Mouse (Mus musculus) intestine, postnatal 0 days (tissue): ENCODE results near the gene Krtap5-4. TPM values are rescaled to one million over a fixed set of nuclear protein-coding genes. Genes with fewer than 3 reads are reported as not detected.
A peak's percentile ranks its signal among the peaks of the same experiment; 100 is the strongest.

Experiments used
- ATAC-seq: fragments of 200-750 bp; cut with Nextera tagmentation; 2 replicates; pipeline ENCODE4 v1.8.0; 2017; ENCODE audit warnings: mild to moderate bottlenecking, moderate TSS enrichment, moderate library complexity
- H3K27ac ChIP-seq: fragments of 300-500 bp; sonication (generic); 2 replicates; pipeline ENCODE4 v1.5.1; 2014; ENCODE audit warnings: mild to moderate bottlenecking, low read depth, low read length, moderate library complexity
- H3K27me3 ChIP-seq: fragments of 300-500 bp; sonication (generic); replicated peaks from 2 replicates; pipeline ENCODE4 v1.6.1; 2014; ENCODE audit warnings: low read length, mixed read lengths; ENCODE audit not compliant: control insufficient read depth, insufficient read depth
- H3K36me3 ChIP-seq: fragments of 300-500 bp; sonication (generic); 2 replicates; pipeline ENCODE4 v1.6.1; 2014; ENCODE audit warnings: mild to moderate bottlenecking, moderate library complexity; ENCODE audit not compliant: control insufficient read depth, insufficient read depth
- H3K4me1 ChIP-seq: fragments of 300-500 bp; sonication (generic); replicated peaks from 2 replicates; pipeline ENCODE4 v1.6.1; 2014; ENCODE audit warnings: antibody characterized with exemption, low read length, mixed read lengths; ENCODE audit not compliant: control insufficient read depth, insufficient read depth
- H3K4me2 ChIP-seq: fragments of 300-500 bp; sonication (generic); replicated peaks from 2 replicates; pipeline ENCODE4 v1.6.1; 2014; ENCODE audit warnings: low read depth, mild to moderate bottlenecking, moderate library complexity
- H3K4me3 ChIP-seq: fragments of 300-500 bp; sonication (generic); 2 replicates; pipeline ENCODE4 v1.5.1; 2014; ENCODE audit warnings: low read depth, low read length
- H3K9ac ChIP-seq: fragments of 300-500 bp; sonication (generic); 2 replicates; pipeline ENCODE4 v1.6.1; 2014; ENCODE audit warnings: mild to moderate bottlenecking, low read depth, low read length
- H3K9me3 ChIP-seq: fragments of 300-500 bp; sonication (generic); 2 replicates; pipeline ENCODE4 v1.6.1; 2016; ENCODE audit warnings: mixed run types; ENCODE audit not compliant: control insufficient read depth
- CTCF ChIP-seq: sonication (generic); IDR thresholded peaks from 2 replicates; pipeline ENCODE4 v1.5.1; 2016; ENCODE audit warnings: low read depth, mild to moderate bottlenecking, control low read depth, antibody characterized with exemption, moderate library complexity
- WGBS: fragments of 180-500 bp; shearing (Covaris S2); extraction: QIAGEN DNeasy Blood & Tissue Kit; methylation state at CpG from one replicate; pipeline ENCODE4 v1.1.7; 2014; 5-methylcytosine and 5-hydroxymethylcytosine counted together
- polyA plus RNA-seq: library from polyadenylated mRNA; unstranded; fragments of >200 nt; fragmentation: Nextera tagmentation; extraction: Ambion mirVana; gene quantifications from 2 replicates; pipeline ENCODE4 v1.2.1, GENCODE M21; 2015

Krtap5-4 gene
- polyA plus RNA-seq, 1 experiment from 2014 or later, result not detected

DNA sequence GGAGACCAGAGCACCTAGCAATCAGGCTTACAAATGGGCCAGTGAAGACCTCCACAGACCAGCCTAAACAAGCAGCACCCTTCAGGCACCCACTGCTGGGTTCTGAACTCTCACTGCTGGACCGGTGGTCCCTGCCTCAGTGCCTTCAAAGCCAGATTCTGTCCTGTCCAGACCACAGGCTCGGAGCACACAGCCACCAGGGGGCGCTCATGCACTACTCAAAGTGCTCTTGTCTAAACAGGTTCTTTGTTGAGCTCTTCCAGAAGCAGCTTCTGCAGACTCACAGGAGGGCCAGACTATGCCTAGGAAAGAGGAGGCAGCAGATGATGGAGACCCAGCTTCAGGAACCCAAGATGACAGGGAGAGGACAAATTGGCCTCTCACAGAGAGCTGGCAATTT, 30.9 kb downstream of the Krtap5-4 start:
- Histone ChIP-seq H3K9me3 (no peaks in the 10 kb centered on the region), H3K4me2 (no peak overlapping the region), H3K27me3 (no peaks in the 10 kb centered on the region), H3K27ac (no peak overlapping the region), H3K9ac (no peak overlapping the region), H3K4me1 (no peaks in the 10 kb centered on the region), H3K4me3 (no peak overlapping the region), H3K36me3 (no peaks in the 10 kb centered on the region)
- peak; percentile 48; the same call in 1 of the 2 replicates for ATAC-seq
- peak; percentile 98 for TF ChIP-seq CTCF
- 8% methylated on average over 3 of the region's 3 CpGs for WGBS

DNA sequence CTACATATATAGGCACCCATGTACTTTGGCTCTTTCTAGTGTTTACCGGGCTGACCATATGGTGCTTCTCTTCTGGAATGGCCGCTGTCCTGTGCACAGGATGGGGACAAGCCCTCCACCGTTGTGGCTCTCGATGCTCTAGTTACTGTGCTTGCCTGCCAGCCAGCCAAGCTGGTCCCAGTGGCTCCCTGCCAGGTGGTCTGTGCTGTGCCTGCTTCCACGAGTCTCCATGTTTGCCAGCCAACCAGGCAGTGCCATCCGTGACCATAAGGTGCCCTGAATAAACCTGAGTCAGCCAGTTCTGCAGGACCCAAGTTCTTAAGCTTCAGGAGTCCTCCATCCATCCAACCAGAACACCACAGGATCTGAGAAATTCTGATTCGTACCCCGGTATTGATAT, 31.8 kb downstream of the Krtap5-4 start:
- no peak overlapping the region for H3K4me2 ChIP-seq
- TF ChIP-seq CTCF, result no peak
- H3K27me3 ChIP-seq, result no peaks in the 10 kb centered on the region
- H3K4me3 ChIP-seq, result no peak overlapping the region
- WGBS, result 83% methylated on average over 8 of the region's 8 CpGs
- no peaks in the 10 kb centered on the region for H3K36me3 ChIP-seq
- no peak overlapping the region for H3K9ac ChIP-seq
- ATAC-seq, result no peak
- no peaks in the 10 kb centered on the region for H3K4me1 ChIP-seq
- no peak overlapping the region for H3K27ac ChIP-seq
- H3K9me3 ChIP-seq, result no peaks in the 10 kb centered on the region

DNA sequence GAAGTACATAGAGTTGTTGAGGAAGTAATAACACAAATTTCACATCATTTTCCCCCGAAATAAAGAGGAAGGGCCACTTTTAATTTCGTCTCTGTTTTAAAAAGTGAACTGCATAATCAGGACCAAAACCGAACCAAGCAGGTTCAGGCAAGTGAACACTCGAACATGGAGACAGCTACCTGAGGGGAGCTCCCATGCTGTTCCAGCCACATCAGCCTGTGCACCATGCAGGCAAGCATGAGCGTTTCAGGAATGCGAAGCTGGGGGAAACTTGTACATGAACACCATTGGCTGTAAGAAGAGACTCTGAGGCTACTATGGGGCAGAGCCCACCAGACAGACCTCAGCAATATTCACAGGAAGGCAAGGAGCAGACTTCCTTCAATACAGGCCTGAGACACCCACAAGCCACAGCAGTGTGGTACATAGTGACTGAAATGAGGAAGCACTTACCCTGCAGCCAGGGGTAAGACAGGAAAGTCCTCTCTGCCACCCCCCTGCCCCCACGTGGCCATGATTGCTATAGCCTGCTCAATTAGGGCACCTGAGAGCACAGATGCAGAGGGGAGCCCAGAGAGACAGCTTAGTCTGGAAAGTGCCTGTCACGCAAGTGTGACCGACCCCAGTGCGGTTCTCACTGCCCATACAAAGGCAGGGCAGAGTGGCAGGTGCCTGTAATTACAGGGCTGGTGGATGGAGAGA, 37.1 kb downstream of the Krtap5-4 start:
- no peak for ATAC-seq
- Histone ChIP-seq H3K4me2 (no peak overlapping the region), H3K9me3 (no peaks in the 10 kb centered on the region), H3K27me3 (no peaks in the 10 kb centered on the region), H3K36me3 (no peaks in the 10 kb centered on the region), H3K4me3 (no peak overlapping the region), H3K9ac (no peak overlapping the region), H3K4me1 (no peaks in the 10 kb centered on the region; the same call in 1 of the 2 replicates), H3K27ac (no peak overlapping the region)
- TF ChIP-seq CTCF, result peak; percentile 43
- WGBS, result 59% methylated on average over 10 of the region's 10 CpGs

DNA sequence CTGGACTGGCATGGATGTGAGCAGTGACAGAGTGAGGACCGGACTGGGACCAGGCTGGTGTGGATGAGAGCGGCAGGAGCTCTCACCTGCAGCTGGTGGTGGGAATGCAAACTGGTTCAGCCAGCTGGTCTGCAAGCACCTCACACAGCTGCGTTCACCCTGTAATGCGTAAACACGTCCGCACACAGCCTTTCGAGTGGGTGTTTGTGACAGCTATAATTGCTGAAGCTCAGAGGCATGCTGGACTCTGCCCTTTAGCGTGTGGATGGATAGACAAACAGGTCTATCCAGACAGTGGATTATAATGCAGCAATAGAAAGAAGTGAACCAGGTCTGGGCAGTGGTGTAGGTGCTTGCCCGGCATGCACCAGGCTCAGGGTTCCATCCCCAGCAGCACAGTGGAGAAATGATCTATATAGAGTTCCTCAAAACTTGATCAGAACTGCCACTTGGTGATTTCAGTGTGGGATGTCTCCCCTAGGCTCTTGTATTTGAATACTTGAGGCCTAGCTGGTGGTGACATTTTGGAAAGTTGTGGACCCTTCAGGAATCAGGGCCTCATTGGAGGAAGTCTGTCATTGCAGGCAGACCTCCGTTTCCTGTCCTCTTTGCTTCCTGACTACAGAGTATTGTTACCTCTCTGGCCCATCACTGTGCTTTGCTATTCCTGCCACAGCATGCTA, 38.4 kb downstream of the Krtap5-4 start:
- 36% methylated on average over 10 of the region's 10 CpGs for WGBS
- no peak for TF ChIP-seq CTCF
- no peak overlapping the region for H3K27ac ChIP-seq
- no peak overlapping the region; the same call in 1 of the 2 replicates for H3K9ac ChIP-seq
- ATAC-seq, result peak; percentile 28; the same call in 1 of the 2 replicates
- no peak overlapping the region for H3K4me2 ChIP-seq
- H3K27me3 ChIP-seq, result no peaks in the 10 kb centered on the region
- no peaks in the 10 kb centered on the region for H3K36me3 ChIP-seq
- no peaks in the 10 kb centered on the region for H3K9me3 ChIP-seq
- H3K4me1 ChIP-seq, result no peaks in the 10 kb centered on the region; the same call in 1 of the 2 replicates
- no peak overlapping the region for H3K4me3 ChIP-seq

DNA sequence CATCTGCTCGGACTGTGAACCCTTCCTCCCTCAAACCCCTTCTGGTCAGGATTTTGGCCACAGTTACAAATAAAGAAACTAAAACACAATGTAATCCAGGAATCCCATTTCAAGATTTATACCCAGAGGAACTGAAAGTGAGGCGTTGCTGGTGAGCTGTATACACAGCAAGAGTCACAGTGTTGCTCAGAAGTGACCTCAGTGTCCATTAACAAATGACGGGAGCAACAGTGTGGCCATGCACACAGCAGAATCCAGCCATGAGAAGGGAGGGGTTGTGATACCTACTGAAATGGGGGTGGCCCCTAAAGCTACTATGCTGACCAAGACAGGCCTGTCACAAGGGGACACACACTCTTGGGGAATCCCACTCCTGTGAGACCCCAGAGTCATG, 38.9 kb downstream of the Krtap5-4 start:
- Histone ChIP-seq H3K4me1 (no peaks in the 10 kb centered on the region; the same call in 1 of the 2 replicates), H3K4me3 (no peak overlapping the region), H3K4me2 (no peak overlapping the region), H3K27me3 (no peaks in the 10 kb centered on the region), H3K27ac (no peak overlapping the region), H3K9ac (no peak overlapping the region), H3K9me3 (no peaks in the 10 kb centered on the region), H3K36me3 (no peaks in the 10 kb centered on the region)
- 65% methylated on average over 3 of the region's 3 CpGs for WGBS
- no peak for ATAC-seq
- TF ChIP-seq CTCF, result no peak

DNA sequence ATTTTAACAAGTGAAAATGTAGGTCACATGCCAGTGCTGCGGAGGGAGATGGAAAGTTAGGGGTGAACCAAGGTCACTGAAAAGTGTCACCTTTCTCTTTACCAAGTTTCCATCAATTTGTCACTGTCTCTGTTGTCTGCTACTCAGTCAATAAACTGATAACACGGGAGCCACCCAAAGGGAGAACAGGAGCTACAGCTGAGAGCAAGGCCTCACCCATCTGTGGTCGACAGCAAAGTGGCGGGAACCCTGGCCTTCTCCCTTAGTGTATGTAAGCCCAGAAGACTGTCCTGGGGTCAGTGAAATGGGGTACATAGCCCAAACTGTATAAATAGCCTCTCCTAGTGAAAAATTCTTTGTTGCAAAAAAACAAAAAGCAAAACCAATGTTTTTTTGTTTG, 44.2 kb downstream of the Krtap5-4 start:
- TF ChIP-seq CTCF, result no peak
- H3K27me3 ChIP-seq, result no peaks in the 10 kb centered on the region
- no peaks in the 10 kb centered on the region for H3K9me3 ChIP-seq
- H3K4me2 ChIP-seq, result no peak overlapping the region
- H3K36me3 ChIP-seq, result no peaks in the 10 kb centered on the region
- H3K4me1 ChIP-seq, result no peaks in the 10 kb centered on the region
- ATAC-seq, result no peak
- H3K9ac ChIP-seq, result no peak overlapping the region
- H3K4me3 ChIP-seq, result no peak overlapping the region
- WGBS, result 57% methylated on average over 4 of the region's 4 CpGs
- no peak overlapping the region for H3K27ac ChIP-seq
